Mouse (Mus musculus) C2C12 (cell line): ENCODE data around the gene Nfx1.

Source experiments
- CEBPB ChIP-seq: IDR thresholded peaks from one replicate; pipeline ENCODE4 v1.6.1; 2011; ENCODE audit warnings: low read depth, mild to moderate bottlenecking, control low read depth, moderate library complexity
- CTCF ChIP-seq: IDR thresholded peaks from one replicate; pipeline ENCODE4 v1.5.1; 2011; ENCODE audit not compliant: control insufficient read depth, insufficient read depth, insufficient read length
- MYOD1 ChIP-seq: IDR thresholded peaks from one replicate; pipeline ENCODE4 v1.6.1; 2011; ENCODE audit warnings: low read depth; ENCODE audit not compliant: control insufficient read depth, insufficient read length
- MYOG ChIP-seq: IDR thresholded peaks from one replicate; pipeline ENCODE4 v1.6.1; 2011; ENCODE audit not compliant: control insufficient read depth, insufficient read length; ENCODE audit errors: extremely low read depth
- USF1 ChIP-seq: IDR thresholded peaks from one replicate; pipeline ENCODE4 v1.6.1; 2011; ENCODE audit warnings: low read depth, mild to moderate bottlenecking, control low read depth, moderate library complexity

DNA sequence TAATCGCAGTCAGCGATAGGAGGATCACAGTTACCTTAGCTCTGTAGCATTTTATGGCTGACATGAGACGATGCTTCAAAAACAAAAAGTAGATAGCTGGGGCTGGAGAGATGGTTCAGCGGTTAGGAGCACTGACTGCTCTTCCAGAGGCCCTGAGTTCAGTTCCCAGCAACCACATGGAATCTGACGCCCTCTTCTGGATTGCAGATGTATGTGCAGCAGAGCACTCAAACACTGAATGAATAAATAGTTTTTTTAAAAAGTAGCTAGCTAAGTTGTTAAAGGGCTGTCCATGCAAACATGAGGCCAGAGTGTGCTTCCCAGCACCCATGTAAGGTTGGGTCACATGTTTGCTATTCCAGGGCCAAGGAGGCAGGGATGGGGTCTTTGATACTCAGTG is 50.4 kb downstream of the Nfx1 start:
- TF ChIP-seq MYOD1 (no peak), USF1 (no peak), CTCF (no peak), MYOG (no peak), CEBPB (no peak)
